Mouse (Mus musculus) thymus, adult 2 months (tissue): ENCODE results near the gene Zfand5. TPM values are rescaled to one million over a fixed set of nuclear protein-coding genes. Genes with fewer than 3 reads are reported as not detected.
"Not testable (repeated sequence)": the region's sequence is repeated elsewhere in the genome, so short reads cannot be mapped to it uniquely, and the experiment has no call there.

Experiments
- DNase-seq: peaks from one replicate; pipeline ENCODE4 v3.0.0; 2021
- H3K27ac ChIP-seq: fragments of 200-500 bp; 2 replicates; pipeline ENCODE4 v1.5.1; 2012; ENCODE audit warnings: low read length, control low read depth; ENCODE audit not compliant: control insufficient read depth, insufficient read depth
- H3K27me3 ChIP-seq: fragments of 200-500 bp; 2 replicates; pipeline ENCODE4 v1.6.1; 2012; ENCODE audit warnings: mild to moderate bottlenecking, low read length, moderate library complexity, mixed read lengths; ENCODE audit not compliant: control insufficient read depth, insufficient read depth
- H3K36me3 ChIP-seq: fragments of 200-500 bp; 2 replicates; pipeline ENCODE4 v1.6.1; 2012; ENCODE audit warnings: mild to moderate bottlenecking, low read length, moderate library complexity; ENCODE audit not compliant: control insufficient read depth, insufficient read depth
- H3K4me1 ChIP-seq: fragments of 200-500 bp; replicated peaks from 2 replicates; pipeline ENCODE4 v1.6.1; 2012; ENCODE audit warnings: low read length; ENCODE audit not compliant: control insufficient read depth, insufficient read depth
- H3K4me3 ChIP-seq: fragments of 200-500 bp; 2 replicates; pipeline ENCODE4 v1.5.1; 2012; ENCODE audit warnings: mild to moderate bottlenecking, low read length, control low read depth, moderate library complexity; ENCODE audit not compliant: control insufficient read depth, insufficient read depth
- CTCF ChIP-seq: fragments of 200-500 bp; IDR thresholded peaks from 2 replicates; pipeline ENCODE4 v1.5.1; 2012; ENCODE audit warnings: mild to moderate bottlenecking, control low read depth, low read length, moderate library complexity, borderline replicate concordance; ENCODE audit not compliant: control insufficient read depth, poor library complexity, insufficient read depth; ENCODE audit errors: extremely low read depth
- POLR2A ChIP-seq: fragments of 200-500 bp; IDR thresholded peaks from 2 replicates; pipeline ENCODE4 v1.6.1; 2012; ENCODE audit warnings: mild to moderate bottlenecking, low read length, control low read depth, moderate library complexity; ENCODE audit not compliant: control insufficient read depth, poor library complexity, insufficient read depth; ENCODE audit errors: extremely low read depth
- WGBS: fragments of 180-500 bp; shearing (Covaris S2); methylation state at CpG from one replicate; pipeline ENCODE4 v1.1.7; 2018; 5-methylcytosine and 5-hydroxymethylcytosine counted together
- polyA plus RNA-seq: library from polyadenylated mRNA; depleted of rRNA; stranded (reverse); fragments of >200 nt; gene quantifications from 2 replicates; pipeline ENCODE4 v1.2.3, GENCODE M21; 2012

Gene Zfand5
- polyA plus RNA-seq, 1 experiment: 13.5 TPM

GRCm38 (mm10) chr19:21276317-21276716 lies 4.2 kb downstream of the Zfand5 start:
- no peak overlapping the region for H3K27ac ChIP-seq
- no peak overlapping the region for H3K4me3 ChIP-seq
- DNase-seq: no peak
- no peaks in the 10 kb centered on the region for H3K4me1 ChIP-seq
- no peak for TF ChIP-seq POLR2A
- no peak for TF ChIP-seq CTCF
- peaks cover 40% of the 10 kb centered on the region for H3K36me3 ChIP-seq
- H3K27me3 ChIP-seq: no peaks in the 10 kb centered on the region

- H3K27ac ChIP-seq: no peak overlapping the region
- H3K4me3 ChIP-seq: no peak overlapping the region
- H3K36me3 ChIP-seq: peaks cover 9% of the 10 kb centered on the region
- TF ChIP-seq POLR2A: no peak
- TF ChIP-seq CTCF: no peak
- DNase-seq: no peak
- WGBS: 70% methylated on average over 3 of the region's 3 CpGs
- H3K27me3 ChIP-seq: no peaks in the 10 kb centered on the region
- H3K4me1 ChIP-seq: no peaks in the 10 kb centered on the region
These were observed 14.5 kb downstream of the Zfand5 start for GRCm38 (mm10) chr19:21286421-21287097.

- DNase-seq: no peak
- H3K27ac ChIP-seq: no peak overlapping the region
- no peaks in the 10 kb centered on the region for H3K4me1 ChIP-seq
- H3K36me3 ChIP-seq: no peaks in the 10 kb centered on the region
- no peaks in the 10 kb centered on the region for H3K27me3 ChIP-seq
- no peak overlapping the region for H3K4me3 ChIP-seq
- TF ChIP-seq POLR2A (no peak), CTCF (no peak)
- 95% methylated on average over 4 of the region's 4 CpGs for WGBS
These were observed 25.3 kb downstream of the Zfand5 start for GRCm38 (mm10) chr19:21297411-21297810.

GRCm38 (mm10) chr19:21301787-21302186 lies 29.7 kb downstream of the Zfand5 start:
- no peak for DNase-seq
- Histone ChIP-seq H3K27ac (no peak overlapping the region), H3K36me3 (no peaks in the 10 kb centered on the region), H3K4me1 (no peaks in the 10 kb centered on the region), H3K27me3 (no peaks in the 10 kb centered on the region), H3K4me3 (no peak overlapping the region)
- TF ChIP-seq POLR2A: no peak
- TF ChIP-seq CTCF: no peak
- 88% methylated on average over 3 of the region's 3 CpGs for WGBS

DNA sequence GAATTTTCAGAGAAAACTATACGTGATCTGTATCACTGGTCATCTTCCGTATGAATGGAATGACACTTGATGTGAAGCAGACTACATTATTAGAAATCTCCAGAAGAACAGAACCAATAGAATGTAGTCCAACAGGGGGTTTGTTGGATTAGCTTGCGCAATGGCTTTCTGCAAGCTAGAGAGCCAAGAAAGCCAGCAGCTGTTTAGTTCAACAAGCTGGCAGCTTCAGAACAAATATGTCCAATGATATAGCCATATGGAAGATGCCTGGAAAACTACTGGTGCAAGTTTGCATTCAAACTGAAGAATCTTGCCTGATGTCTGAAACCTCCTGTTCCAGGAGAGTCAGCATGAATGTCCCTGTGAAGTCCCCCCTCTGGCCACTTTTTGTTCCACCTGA lies 35.7 kb downstream of the Zfand5 start:
- Histone ChIP-seq H3K27me3 (no peaks in the 10 kb centered on the region), H3K27ac (no peak overlapping the region), H3K4me3 (no peak overlapping the region), H3K36me3 (no peaks in the 10 kb centered on the region), H3K4me1 (no peaks in the 10 kb centered on the region)
- TF ChIP-seq POLR2A (no peak), CTCF (no peak)
- WGBS: 97% methylated on average over 3 of the region's 3 CpGs
- no peak for DNase-seq

DNA sequence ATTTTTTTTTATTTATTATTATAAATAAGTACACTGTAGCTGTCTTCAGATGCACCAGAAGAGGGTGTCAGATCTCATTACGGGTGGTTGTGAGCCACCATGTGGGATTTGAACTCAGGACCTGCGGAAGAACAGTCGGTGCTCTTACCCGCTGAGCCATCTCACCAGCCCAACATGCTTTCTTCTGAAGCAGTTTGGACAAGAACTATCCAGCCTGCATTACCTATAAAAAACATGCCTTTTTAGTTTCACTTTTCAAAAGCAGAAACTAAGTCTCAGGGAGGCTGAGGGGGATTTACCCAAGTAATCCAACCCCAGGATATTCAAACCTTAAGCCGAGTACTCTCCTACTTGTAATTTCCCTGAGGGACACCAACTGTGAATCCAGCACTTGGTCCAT lies 38.3 kb downstream of the Zfand5 start:
- H3K4me3 ChIP-seq, DNase-seq, H3K4me1 ChIP-seq, H3K36me3 ChIP-seq, H3K27ac ChIP-seq, H3K27me3 ChIP-seq: not testable (repeated sequence)
- 86% methylated on average over 5 of the region's 5 CpGs for WGBS

DNA sequence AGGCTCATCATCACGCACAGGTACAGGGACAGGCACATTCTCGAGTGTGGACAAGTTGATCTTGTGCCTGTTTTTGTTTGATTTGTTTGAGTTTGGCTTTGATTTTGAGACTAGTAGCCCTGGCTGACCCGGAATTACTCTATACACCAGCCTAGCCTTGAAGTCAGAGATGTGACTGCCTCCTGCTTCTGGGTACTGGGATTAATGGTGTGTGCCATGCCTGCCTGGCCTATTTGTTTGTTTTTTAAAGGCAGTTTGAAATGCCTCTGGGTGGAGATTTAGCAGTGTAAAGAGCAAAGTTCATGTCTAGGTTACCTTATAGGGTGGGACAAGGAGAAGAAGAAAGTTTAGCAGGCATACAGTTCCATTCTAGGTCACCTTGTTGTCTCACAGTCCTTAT lies 43.6 kb downstream of the Zfand5 start:
- no peak for DNase-seq
- H3K27ac ChIP-seq: no peak overlapping the region
- H3K36me3 ChIP-seq: no peaks in the 10 kb centered on the region
- no peak overlapping the region for H3K4me3 ChIP-seq
- TF ChIP-seq POLR2A (no peak), CTCF (no peak)
- no peaks in the 10 kb centered on the region for H3K4me1 ChIP-seq
- 88% methylated on average over 3 of the region's 3 CpGs for WGBS
- H3K27me3 ChIP-seq: no peaks in the 10 kb centered on the region
